Mouse (Mus musculus) stomach, postnatal 0 days (tissue): Measurements from ENCODE around the gene Txnrd2.

Experiments used
- CTCF ChIP-seq: IDR thresholded peaks from 2 replicates; pipeline ENCODE4 v1.5.1; 2016; ENCODE audit warnings: antibody characterized with exemption, low read depth, mild to moderate bottlenecking, moderate library complexity
- EP300 ChIP-seq: optimal IDR thresholded peaks from 2 replicates; pipeline ENCODE3; 2016; ENCODE audit warnings: antibody characterized with exemption

DNA sequence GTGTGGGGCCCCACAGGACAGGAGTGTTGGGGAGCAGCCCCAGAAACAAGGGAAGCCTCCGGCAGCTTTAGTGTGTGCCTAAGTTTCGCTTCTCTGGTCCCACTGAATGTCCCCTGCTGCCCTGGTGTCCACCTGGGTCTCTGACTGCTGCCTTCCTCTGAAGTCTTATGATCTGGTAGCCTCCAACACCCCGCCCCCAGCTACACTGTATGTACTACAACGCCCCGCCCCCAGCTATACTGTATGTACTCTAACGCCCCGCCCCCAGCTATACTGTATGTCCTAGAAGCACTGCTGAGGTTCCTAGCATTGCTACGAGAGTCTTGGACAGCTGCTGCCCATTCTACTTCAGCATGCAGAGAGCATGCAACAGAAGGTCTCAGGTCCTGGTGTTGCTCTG, 46.8 kb downstream of the Txnrd2 start:
- TF ChIP-seq EP300 (no peak), CTCF (no peak)
